In genomic region chr4:86555035-86555707, GRCm38 (mm10) we compare ENCODE assay signal across 7 mouse cellular contexts. TPM values are rescaled to one million over a fixed set of nuclear protein-coding genes. Genes with fewer than 3 reads are reported as not detected.
DNase-seq lines count a peak whose midpoint lies in the region; ATAC-seq and TF ChIP-seq lines count a peak whose summit lies in the region.

No protein-coding gene starts in this region.

- no peak overlapping the region for H3K9ac ChIP-seq in lung, embryonic 16.5 days (ENCODE audit: low read length)

- no peaks in the 10 kb centered on the region for H3K27me3 ChIP-seq in lung, embryonic 16.5 days (ENCODE audit: control insufficient read depth, insufficient read depth, low read depth, low read length)
- H3K27me3 ChIP-seq in splenic B cell, adult 2 months (ENCODE audit: control insufficient read depth, insufficient read depth, low read length, poor library complexity, severe bottlenecking) = no peaks in the 10 kb centered on the region

- no peak overlapping the region for H3K27ac ChIP-seq in left cerebral cortex, adult 2 months
- no peak overlapping the region for H3K27ac ChIP-seq in lung, embryonic 16.5 days (ENCODE audit: low read length)

- H3K4me1 ChIP-seq in lung, embryonic 16.5 days (replicated peaks; ENCODE audit: control insufficient read depth, insufficient read depth, low read length) = no peaks in the 10 kb centered on the region

- DNase-seq in left cerebral cortex, adult 2 months (ENCODE audit: extremely low spot score in 1 of 2, low spot score in 2 of 2) = no peak
- DNase-seq in left cerebral cortex, postnatal 4 days = no peak
- peak; percentile 47 for DNase-seq in MN1 (ENCODE audit: low spot score)
- DNase-seq in embryo, embryonic 11 days = peak; percentile 80
- peak; percentile 70 for DNase-seq in splenic B cell, adult 2 months (ENCODE audit: low read depth, low spot score)
- no peak for DNase-seq in layer of hippocampus, adult 8-10 months (ENCODE audit: low spot score in 2 of 2)

- ATAC-seq in lung, embryonic 16.5 days (ENCODE audit: low read depth) = peak; percentile 17; the same call in 1 of the 2 replicates

- intact Hi-C loops in left cerebral cortex, adult 2 months (cut with DNase I) = loop anchor here (2.0 to 10.0 kb wide), 3 partner anchors 724 to 1393 kb away; no protein-coding TSS in a partner anchor
- intact Hi-C loops in left cerebral cortex, postnatal 4 days (cut with DNase I) = loop anchor here (2.0 to 5.0 kb wide), 3 partner anchors 723 to 1392 kb away; no protein-coding TSS in a partner anchor

- no peaks in the 10 kb centered on the region for H3K9me3 ChIP-seq in lung, embryonic 16.5 days (ENCODE audit: control insufficient read depth, low read length)

- TF ChIP-seq CTCF in left cerebral cortex, adult 2 months (IDR thresholded peaks at IDR 0.05) = peak; percentile 74

- WGBS in lung, embryonic 16.5 days = 19% methylated on average over 6 of the region's 6 CpGs

- no peak overlapping the region for H3K4me3 ChIP-seq in left cerebral cortex, adult 2 months
- H3K4me3 ChIP-seq in lung, embryonic 16.5 days (ENCODE audit: low read length) = no peak overlapping the region

- H3K36me3 ChIP-seq in lung, embryonic 16.5 days (ENCODE audit: control insufficient read depth, insufficient read depth, low read length) = no peaks in the 10 kb centered on the region
- H3K36me3 ChIP-seq in splenic B cell, adult 2 months (ENCODE audit: control insufficient read depth, insufficient read depth, low read length, poor library complexity, severe bottlenecking) = no peaks in the 10 kb centered on the region

- H3K4me2 ChIP-seq in lung, embryonic 16.5 days (ENCODE audit: low read depth, low read length) = no peak overlapping the region

RNA-seq across cellular contexts. Expression of gene Saxo1, which starts 3.0 kb away (rescaled TPM):
- total RNA-seq in left cerebral cortex, adult 2 months (2021) = not detected
- not detected for total RNA-seq in left cerebral cortex, postnatal 4 days (2021)
- not detected in 2 replicates for polyA plus RNA-seq in lung, embryonic 16.5 days (2015; fragmentation: Nextera tagmentation; extraction: Ambion mirVana)
- not detected for total RNA-seq in layer of hippocampus, adult 8-10 months (2022)

RNA-seq across cellular contexts. Expression of gene Rraga, which starts 20.3 kb away (rescaled TPM):
- total RNA-seq in left cerebral cortex, adult 2 months (2021) = 100 to 1,000 TPM; 130 to 147 TPM
- 100 to 1,000 TPM; 131 to 139 TPM for total RNA-seq in left cerebral cortex, postnatal 4 days (2021)
- 97.0 and 98.6 TPM in 2 replicates for polyA plus RNA-seq in lung, embryonic 16.5 days (2015; fragmentation: Nextera tagmentation; extraction: Ambion mirVana)
- 100 to 1,000 TPM; 127 to 136 (median 135) TPM for total RNA-seq in layer of hippocampus, adult 8-10 months (2022)

RNA-seq across cellular contexts. Expression of gene Haus6, which starts 56.7 kb away (rescaled TPM):
- total RNA-seq in left cerebral cortex, adult 2 months (2021) = 1 to 10 TPM; 9.5 to 10.0 TPM
- total RNA-seq in left cerebral cortex, postnatal 4 days (2021) = 10 to 100 TPM; 11.4 to 11.9 TPM
- polyA plus RNA-seq in lung, embryonic 16.5 days (2015; fragmentation: Nextera tagmentation; extraction: Ambion mirVana) = 18.1 and 21.2 TPM in 2 replicates
- 10 to 100 TPM in 2 of 4 experiments, 1 to 10 TPM in 2; 6.9 to 13.7 (median 9.8) TPM for total RNA-seq in layer of hippocampus, adult 8-10 months (2022)

Comparison
In these comparisons a context has a peak if more than half of its experiments do, and no peak if none do; other contexts are left out.
1. DNase-seq: peak in MN1 (single experiment), embryo, embryonic 11 days (single experiment) and splenic B cell, adult 2 months (single experiment); none in left cerebral cortex, adult 2 months (0 of 2), left cerebral cortex, postnatal 4 days (single experiment) and layer of hippocampus, adult 8-10 months (0 of 2).